Comparison of ENCODE assay signal across 15 mouse cellular contexts in genomic region chr11:89465381-89465780, GRCm38 (mm10).
DNase-seq lines count a peak whose midpoint lies in the region.
"Had no signal": no experiment of that assay in that cellular context is flagged by ENCODE, and none has a peak within 500 bp of the region (broad histone marks: within the 10 kb centered on the region; RNA-seq: fewer than 3 reads in every experiment).

No protein-coding gene starts in this region.

- DNase-seq in heart, adult 11 months = peak; percentile 53
- no peak for DNase-seq in heart, adult 9 months (ENCODE audit: low spot score in 2 of 2)
- peak; percentile 12 to 23 for DNase-seq in urinary bladder, adult 18-20 months (ENCODE audit: low spot score in 2 of 2)
- no peak for DNase-seq in urinary bladder, postnatal 4 days (ENCODE audit: low spot score in 2 of 2)
- peak; percentile 16 for DNase-seq in urinary bladder, postnatal 25 days (ENCODE audit: low spot score)
- no peak for DNase-seq in urinary bladder, postnatal 10 days (ENCODE audit: low spot score)
- DNase-seq: adrenal gland, adult 8-10 months; adrenal gland, postnatal 14 days; adrenal gland, postnatal 36 days; B cell, adult 2 months; cerebellum, adult 11-12 months; cerebellum, adult 2 months; cerebellum, adult 9-10 months; cerebellum, postnatal 10 days; cerebellum, postnatal 25 days had no signal

Comparison
In these comparisons a context has a peak if more than half of its experiments do, and no peak if none do; other contexts are left out.
1. DNase-seq: peak in heart, adult 11 months (single experiment), urinary bladder, adult 18-20 months (2 of 2) and urinary bladder, postnatal 25 days (single experiment); none in heart, adult 9 months (0 of 2), urinary bladder, postnatal 4 days (0 of 2) and urinary bladder, postnatal 10 days (single experiment).